Mouse (Mus musculus): ENCODE measurements around the gene Krtap10-4.
"Not testable (repeated sequence)": the region's sequence is repeated elsewhere in the genome, so short reads cannot be mapped to it uniquely, and the experiment has no call there.

The Krtap10-4 gene

DNA sequence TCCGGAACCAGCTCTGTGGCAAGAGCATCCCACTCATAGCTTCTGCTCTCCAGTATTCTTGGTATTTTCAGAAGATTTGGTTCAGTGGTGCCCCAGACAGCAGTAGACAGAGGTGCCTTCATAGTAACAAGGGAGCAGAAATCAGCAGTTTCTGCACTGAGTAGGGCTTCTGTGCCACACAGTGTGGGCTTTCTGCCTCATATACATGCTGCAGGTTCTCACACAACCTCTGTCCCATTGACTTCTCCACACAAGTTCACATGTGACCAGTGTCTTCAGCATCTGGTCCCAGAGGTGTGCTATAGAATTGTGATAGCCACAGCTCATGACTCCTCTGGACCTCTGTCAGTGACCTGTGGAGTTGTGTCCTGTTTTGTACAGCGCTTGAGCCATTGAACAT, 38.3 kb downstream of the Krtap10-4 start:
- DNase-seq (ENCODE audit: low read depth, low spot score) = no peak

DNA sequence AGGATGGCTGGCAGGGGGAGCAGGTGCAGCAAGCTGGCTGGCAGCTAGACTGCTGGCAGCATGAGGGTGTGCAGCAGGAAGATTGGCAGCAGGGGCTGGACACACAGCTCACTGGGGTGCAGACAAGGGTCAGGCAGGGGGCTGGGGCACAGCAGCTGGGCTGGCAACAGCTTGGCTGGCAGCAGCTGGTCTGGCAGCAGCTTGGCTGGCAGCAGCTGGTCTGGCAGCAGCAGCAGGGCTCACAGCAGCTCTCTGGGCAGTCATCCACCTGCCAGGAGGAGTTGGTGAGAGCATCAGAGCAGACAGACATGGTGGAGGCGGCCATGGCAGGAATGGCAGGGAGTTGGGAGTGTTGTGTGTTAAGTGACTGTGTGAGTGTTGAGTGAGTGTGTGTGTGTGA, 39.0 kb downstream of the Krtap10-4 start, which contains the start of gene Gm7137:
Gene Gm7137, minus strand, starts transcription at position 325 of the 400 bp plus-strand sequence.
- not testable (repeated sequence) for DNase-seq (ENCODE audit: low read depth, low spot score)

DNA sequence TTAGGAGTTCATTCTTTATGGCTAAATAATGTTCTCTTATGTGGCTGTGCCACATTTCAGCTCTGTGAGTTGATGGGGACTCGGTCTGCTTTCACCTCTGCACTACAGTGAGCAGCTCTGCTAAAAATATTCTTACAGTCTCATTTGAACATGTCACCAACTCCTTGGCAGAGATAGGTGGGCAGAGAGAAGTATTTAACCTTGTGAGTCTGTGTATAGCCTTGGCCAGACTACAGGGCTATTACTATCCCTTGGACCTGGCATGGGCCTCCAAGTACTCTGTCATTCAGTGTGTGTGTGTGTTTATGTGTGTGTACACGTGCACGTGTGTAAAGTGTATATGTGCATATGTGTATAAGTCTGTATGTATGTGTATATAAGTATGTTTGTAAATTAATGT, 43.5 kb downstream of the Krtap10-4 start:
- not testable (repeated sequence) for DNase-seq (ENCODE audit: low read depth, low spot score)

DNA sequence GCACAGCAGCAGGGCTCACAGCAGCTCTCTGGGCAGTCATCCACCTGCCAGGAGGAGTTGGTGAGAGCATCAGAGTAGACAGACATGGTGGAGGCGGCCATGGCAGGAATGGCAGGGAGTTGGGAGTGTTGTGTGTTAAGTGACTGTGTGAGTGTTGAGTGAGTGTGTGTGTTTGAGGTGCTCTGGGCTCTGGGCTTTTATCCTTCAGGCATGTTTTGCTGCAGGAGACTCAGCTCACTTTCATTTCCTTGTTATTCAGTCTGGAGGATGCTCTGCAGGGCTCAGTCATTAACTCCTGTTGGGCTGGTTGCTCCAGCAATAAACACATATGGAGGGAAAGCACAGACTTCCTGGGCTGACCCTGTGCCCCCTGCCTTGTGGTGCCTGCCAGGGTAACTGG, 44.5 kb downstream of the Krtap10-4 start, which contains the start of gene Gm3250:
Gene Gm3250, minus strand, starts transcription at position 101 of the 400 bp plus-strand sequence.
- not testable (repeated sequence) for DNase-seq (ENCODE audit: low read depth, low spot score)

DNA sequence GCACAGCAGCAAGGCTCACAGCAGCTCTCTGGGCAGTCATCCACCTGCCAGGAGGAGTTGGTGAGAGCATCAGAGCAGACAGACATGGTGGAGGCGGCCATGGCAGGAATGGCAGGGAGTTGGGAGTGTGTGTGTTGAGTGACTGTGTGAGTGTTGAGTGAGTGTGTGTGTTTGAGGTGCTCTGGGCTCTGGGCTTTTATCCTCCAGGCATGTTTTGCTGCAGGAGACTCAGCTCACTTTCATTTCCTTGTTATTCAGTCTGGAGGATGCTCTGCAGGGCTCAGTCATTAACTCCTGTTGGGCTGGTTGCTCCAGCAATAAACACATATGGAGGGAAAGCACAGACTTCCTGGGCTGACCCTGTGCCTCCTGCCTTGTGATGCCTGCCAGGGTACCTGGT, 50.1 kb downstream of the Krtap10-4 start, which contains the start of gene Gm7138:
Gene Gm7138, minus strand, starts transcription at position 101 of the 400 bp plus-strand sequence.
- not testable (repeated sequence) for DNase-seq (ENCODE audit: low read depth, low spot score)

All from c-Kit-negative CD71-positive TER-119-positive erythroid progenitor cells, embryonic 14.5 days (primary cell).